Mouse (Mus musculus) cerebellum, adult 2 months (tissue): ENCODE results near the gene Plcb4. TPM values are rescaled to one million over a fixed set of nuclear protein-coding genes. Genes with fewer than 3 reads are reported as not detected.

Experiments used
- DNase-seq, 2 experiments: peaks; one replicate each; pipeline ENCODE4 v3.0.0; 2021
- H3K27ac ChIP-seq: fragments of 200-500 bp; 2 replicates; pipeline ENCODE4 v1.5.1; 2012; ENCODE audit warnings: low read length, control low read depth, inconsistent platforms; ENCODE audit not compliant: insufficient read depth
- H3K27me3 ChIP-seq: fragments of 200-500 bp; 2 replicates; pipeline ENCODE4 v1.6.1; 2012; ENCODE audit warnings: inconsistent platforms, mild to moderate bottlenecking, low read length, moderate library complexity; ENCODE audit not compliant: control insufficient read depth, insufficient read depth
- H3K4me1 ChIP-seq: fragments of 200-500 bp; 2 replicates; pipeline ENCODE4 v1.6.1; 2011; ENCODE audit warnings: low read length; ENCODE audit not compliant: control insufficient read depth, insufficient read depth
- H3K4me3 ChIP-seq: fragments of 200-500 bp; replicated peaks from 2 replicates; pipeline ENCODE3; 2011; ENCODE audit warnings: mild to moderate bottlenecking, low read depth, low read length, control low read depth; ENCODE audit not compliant: insufficient read depth
- CTCF ChIP-seq: fragments of 200-500 bp; IDR thresholded peaks from 2 replicates; pipeline ENCODE4 v1.5.1; 2011; ENCODE audit warnings: low read depth, mild to moderate bottlenecking, control low read depth, low read length, moderate library complexity, borderline replicate concordance; ENCODE audit not compliant: insufficient read depth
- POLR2A ChIP-seq: fragments of 200-500 bp; IDR thresholded peaks from 2 replicates; pipeline ENCODE4 v1.6.1; 2011; ENCODE audit warnings: low read length, control low read depth, borderline replicate concordance; ENCODE audit not compliant: insufficient read depth
- WGBS: fragments of 180-500 bp; shearing (Covaris S2); methylation state at CpG from one replicate; pipeline ENCODE4 v1.1.7; 2018; 5-methylcytosine and 5-hydroxymethylcytosine counted together
- polyA plus RNA-seq: library from polyadenylated mRNA; depleted of rRNA; stranded (reverse); fragments of >200 nt; gene quantifications from 2 replicates; pipeline ENCODE4 v1.2.3, GENCODE M21; 2012

Plcb4 gene
- polyA plus RNA-seq, 1 experiment = 166 TPM

GRCm38 (mm10) chr2:135904262-135904661, 245.5 kb downstream of the Plcb4 start:
- WGBS = 66% methylated on average over 4 of the region's 4 CpGs
- Histone ChIP-seq H3K27ac (no peak overlapping the region), H3K27me3 (no peaks in the 10 kb centered on the region), H3K4me1 (peaks cover 14% of the 10 kb centered on the region), H3K4me3 (no peak overlapping the region)
- TF ChIP-seq CTCF = no peak
- no peak for TF ChIP-seq POLR2A
- no peak for DNase-seq

- TF ChIP-seq CTCF = no peak
- no peak for TF ChIP-seq POLR2A
- H3K27ac ChIP-seq = no peak overlapping the region
- no peak overlapping the region for H3K4me3 ChIP-seq
- no peak for DNase-seq
- 82% methylated on average over 4 of the region's 4 CpGs for WGBS
- peaks cover 13% of the 10 kb centered on the region for H3K4me1 ChIP-seq
- H3K27me3 ChIP-seq = no peaks in the 10 kb centered on the region
Measured at GRCm38 (mm10) chr2:135904791-135905190, 246.0 kb downstream of the Plcb4 start.

- Histone ChIP-seq H3K4me1 (peaks cover 28% of the 10 kb centered on the region), H3K27ac (peak overlapping the region; percentile 79), H3K4me3 (no peak overlapping the region), H3K27me3 (no peaks in the 10 kb centered on the region)
- TF ChIP-seq CTCF (no peak), POLR2A (no peak)
- WGBS = 63% methylated on average over 8 of the region's 8 CpGs
- DNase-seq = peak in 1 of 2 experiments; percentile 51
Measured at GRCm38 (mm10) chr2:135914343-135915261, 255.8 kb downstream of the Plcb4 start.

GRCm38 (mm10) chr2:135915928-135916327, 257.1 kb downstream of the Plcb4 start:
- WGBS = 22% methylated on average over 10 of the region's 10 CpGs
- Histone ChIP-seq H3K4me1 (peaks cover 28% of the 10 kb centered on the region), H3K27me3 (no peaks in the 10 kb centered on the region), H3K27ac (peak overlapping the region; percentile 2; the same call in 1 of the 2 replicates), H3K4me3 (no peak overlapping the region)
- TF ChIP-seq CTCF (no peak), POLR2A (no peak)
- DNase-seq = peak in 1 of 2 experiments; percentile 57

GRCm38 (mm10) chr2:135917000-135917399, 258.2 kb downstream of the Plcb4 start:
- H3K4me3 ChIP-seq = no peak overlapping the region
- 88% methylated on average over 3 of the region's 3 CpGs for WGBS
- no peak for DNase-seq
- no peak overlapping the region for H3K27ac ChIP-seq
- TF ChIP-seq POLR2A = no peak
- no peak for TF ChIP-seq CTCF
- H3K27me3 ChIP-seq = no peaks in the 10 kb centered on the region
- peaks cover 26% of the 10 kb centered on the region for H3K4me1 ChIP-seq

GRCm38 (mm10) chr2:135918116-135918515, 259.3 kb downstream of the Plcb4 start:
- no peak for TF ChIP-seq POLR2A
- no peak for TF ChIP-seq CTCF
- H3K27me3 ChIP-seq = no peaks in the 10 kb centered on the region
- 17% methylated on average over 5 of the region's 5 CpGs for WGBS
- H3K27ac ChIP-seq = peak overlapping the region; percentile 37; the same call in 1 of the 2 replicates
- peak in 1 of 2 experiments; percentile 45 for DNase-seq
- no peak overlapping the region for H3K4me3 ChIP-seq
- H3K4me1 ChIP-seq = peaks cover 34% of the 10 kb centered on the region

GRCm38 (mm10) chr2:135919641-135920040, 260.8 kb downstream of the Plcb4 start:
- no peaks in the 10 kb centered on the region for H3K27me3 ChIP-seq
- H3K4me1 ChIP-seq = peaks cover 32% of the 10 kb centered on the region
- no peak overlapping the region for H3K27ac ChIP-seq
- H3K4me3 ChIP-seq = no peak overlapping the region
- TF ChIP-seq POLR2A (no peak), CTCF (no peak)
- 64% methylated on average over 6 of the region's 6 CpGs for WGBS
- DNase-seq = no peak
